Mouse (Mus musculus) spleen, postnatal 14 days (tissue): ENCODE results near the gene Acsl6.
"Not testable (repeated sequence)": the region's sequence is repeated elsewhere in the genome, so short reads cannot be mapped to it uniquely, and the experiment has no call there.

Experiments
- DNase-seq, 2 experiments: peaks; one replicate each; pipeline ENCODE4 v3.0.0; 2021 to 2022; ENCODE audit warnings: low spot score in 2 of 2

Acsl6 gene

DNA sequence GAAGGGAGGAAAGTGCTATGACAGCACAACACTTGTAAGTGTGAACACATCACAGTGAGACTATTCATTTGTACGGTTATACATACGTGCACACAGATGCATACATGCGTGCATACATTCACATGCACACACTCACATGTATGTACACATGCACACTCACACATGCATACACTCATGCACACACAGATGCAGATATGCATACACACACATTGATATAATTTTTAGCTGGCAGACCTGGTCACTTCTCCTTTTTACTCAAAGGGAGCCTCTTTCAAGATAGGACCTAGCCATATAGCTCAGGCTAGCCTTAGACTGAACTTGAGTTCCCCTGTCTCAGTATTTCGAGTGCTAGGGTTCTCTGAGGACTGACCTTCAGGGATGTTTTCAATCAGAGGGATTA, 87.7 kb downstream of the Acsl6 start:
- DNase-seq = no peak

- no peak for DNase-seq
Observed at GRCm38 (mm10) chr11:54396686-54397085, 93.1 kb downstream of the Acsl6 start.

DNA sequence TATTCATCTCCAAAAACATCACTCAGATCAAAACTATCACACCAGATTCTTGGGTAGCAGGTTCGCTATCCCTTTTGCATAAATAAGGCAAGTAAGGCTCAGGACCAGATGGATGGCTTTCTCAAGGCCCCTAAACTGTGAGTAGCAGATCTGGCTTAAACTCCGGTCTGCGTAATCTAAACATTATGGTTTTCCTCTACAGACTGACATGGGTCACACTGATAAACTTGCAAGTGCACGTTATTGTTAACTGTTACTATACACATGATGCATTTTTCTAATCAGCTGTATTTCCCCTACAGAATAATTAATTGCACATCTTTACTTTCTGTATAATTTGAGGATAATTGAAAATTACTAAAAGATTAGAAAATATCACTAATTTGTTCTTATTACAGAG, 94.5 kb downstream of the Acsl6 start:
- no peak for DNase-seq

DNA sequence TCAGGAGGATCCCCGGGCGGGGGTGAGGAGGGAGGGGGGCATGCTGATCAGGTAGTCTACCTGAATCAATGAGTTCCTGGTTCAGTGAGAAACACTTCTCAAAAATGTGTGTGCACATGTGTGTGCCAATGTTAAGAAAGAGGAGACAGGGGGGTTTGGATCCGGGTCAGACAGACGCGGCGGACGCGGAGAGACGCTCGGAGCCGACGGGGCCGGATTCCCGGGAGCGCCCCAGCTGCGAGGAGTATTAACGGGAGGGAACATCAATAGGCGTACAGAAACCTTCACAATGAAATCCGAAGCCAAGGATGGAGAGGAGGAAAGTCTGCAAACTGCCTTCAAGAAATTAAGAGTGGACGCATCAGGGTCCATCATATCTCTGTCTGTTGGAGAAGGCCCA, 97.2 kb downstream of the Acsl6 start:
- DNase-seq = not testable (repeated sequence)

GRCm38 (mm10) chr11:54404885-54405284, 101.3 kb downstream of the Acsl6 start:
- no peak for DNase-seq

DNA sequence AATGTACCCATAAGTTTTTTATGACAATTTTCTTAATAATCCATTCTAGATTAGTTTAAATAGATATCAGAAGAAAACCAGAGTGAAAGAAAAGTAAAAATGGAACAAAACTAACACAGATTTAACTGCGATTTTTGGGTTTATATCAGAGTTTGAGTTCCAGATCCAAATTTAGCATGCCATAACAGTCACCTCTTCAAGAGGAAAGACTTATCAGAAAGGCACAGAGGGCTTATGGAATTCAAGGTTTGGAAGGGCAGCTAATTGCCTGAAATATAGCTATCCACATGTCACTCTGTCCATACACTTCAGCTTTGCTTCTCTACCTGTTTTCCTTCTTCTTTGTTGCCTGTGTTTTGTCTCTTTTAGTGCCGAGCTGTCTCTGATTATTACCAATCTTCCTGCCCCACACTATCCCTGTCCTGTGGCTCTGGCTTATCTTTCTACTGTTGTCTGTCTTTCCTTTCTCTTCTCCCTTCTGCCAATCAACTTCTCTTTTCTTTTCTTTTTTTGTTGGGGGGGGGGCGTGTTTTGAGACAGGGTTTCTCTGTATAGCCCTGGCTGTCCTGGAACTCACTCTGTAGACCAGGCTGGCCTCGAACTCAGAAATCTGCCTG, 103.4 kb downstream of the Acsl6 start:
- DNase-seq = no peak

- DNase-seq = no peak
Observed at GRCm38 (mm10) chr11:54410612-54411011, 107.0 kb downstream of the Acsl6 start.

- DNase-seq = no peak
Observed at GRCm38 (mm10) chr11:54413017-54413416, 109.4 kb downstream of the Acsl6 start.
